Mouse (Mus musculus) testis, postnatal 10 days (tissue): ENCODE measurements around the gene Ndufv3.

Experiments used
- DNase-seq: peaks from one replicate; pipeline ENCODE4 v3.0.0; 2021; ENCODE audit warnings: low spot score

Ndufv3 gene

DNA sequence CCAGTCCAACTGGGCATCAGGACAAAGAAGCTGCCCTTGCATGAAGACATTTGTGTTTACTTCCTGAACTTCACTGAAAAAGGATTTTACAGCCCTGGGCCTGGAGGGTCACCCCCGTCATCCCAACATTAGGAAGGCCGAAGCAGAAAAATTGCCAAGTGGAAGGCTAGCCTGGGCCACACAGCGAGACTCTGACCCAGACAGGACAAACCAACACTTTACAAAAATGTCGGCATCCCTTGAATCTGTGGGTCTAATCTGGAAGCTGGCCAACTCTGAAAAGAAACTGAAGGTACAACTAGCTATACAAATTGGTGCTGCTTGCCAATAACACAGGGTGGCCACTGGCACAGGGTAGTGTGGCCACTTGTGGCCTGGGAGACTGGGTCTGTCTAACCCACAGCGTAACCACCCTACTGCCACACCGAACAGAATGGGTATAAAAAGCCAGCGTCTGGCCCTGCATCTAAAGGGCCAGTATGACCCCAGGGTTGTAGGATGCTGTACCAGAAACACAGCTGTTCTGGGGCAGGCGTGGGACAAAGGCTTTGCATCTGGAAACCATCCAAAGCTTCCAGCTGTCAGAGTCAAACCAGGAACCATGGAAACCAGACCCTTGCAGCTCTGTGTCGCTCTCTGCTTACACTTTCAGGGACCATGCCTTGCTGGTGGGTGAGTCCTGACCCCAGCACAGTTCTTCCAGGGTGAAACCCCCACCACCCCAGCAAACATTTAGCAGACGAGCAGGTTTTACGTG is 37.4 kb downstream of the Ndufv3 start:
- DNase-seq, result peak; percentile 49

DNA sequence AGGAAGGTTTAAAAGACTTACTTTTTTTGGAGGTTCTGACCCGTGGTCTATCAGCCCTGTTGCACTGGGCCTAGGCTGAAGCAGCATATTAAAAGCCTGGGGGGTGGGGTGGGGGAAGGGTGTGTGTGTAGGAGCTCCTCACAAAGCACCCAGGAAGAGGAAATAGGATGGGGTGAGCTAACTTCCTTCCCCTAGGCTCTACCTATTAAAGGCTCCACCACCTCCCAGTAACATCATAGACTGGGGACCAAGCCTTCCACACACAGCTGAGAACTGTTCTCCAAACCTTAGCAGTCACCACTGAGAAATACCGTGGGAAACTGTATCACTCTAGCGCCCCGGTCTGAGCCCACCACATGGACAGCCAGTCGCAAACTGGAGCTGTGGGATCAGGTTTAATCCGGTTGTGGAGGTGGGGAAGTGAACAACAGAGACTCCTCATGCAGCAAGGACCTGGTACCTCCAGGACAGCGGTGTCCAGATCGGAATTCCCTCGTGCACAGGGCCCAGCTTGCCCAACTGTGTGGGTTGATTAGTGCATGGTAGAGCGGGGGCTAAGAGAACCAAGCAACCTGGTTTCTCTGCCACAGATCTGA is 38.1 kb downstream of the Ndufv3 start:
- no peak for DNase-seq

DNA sequence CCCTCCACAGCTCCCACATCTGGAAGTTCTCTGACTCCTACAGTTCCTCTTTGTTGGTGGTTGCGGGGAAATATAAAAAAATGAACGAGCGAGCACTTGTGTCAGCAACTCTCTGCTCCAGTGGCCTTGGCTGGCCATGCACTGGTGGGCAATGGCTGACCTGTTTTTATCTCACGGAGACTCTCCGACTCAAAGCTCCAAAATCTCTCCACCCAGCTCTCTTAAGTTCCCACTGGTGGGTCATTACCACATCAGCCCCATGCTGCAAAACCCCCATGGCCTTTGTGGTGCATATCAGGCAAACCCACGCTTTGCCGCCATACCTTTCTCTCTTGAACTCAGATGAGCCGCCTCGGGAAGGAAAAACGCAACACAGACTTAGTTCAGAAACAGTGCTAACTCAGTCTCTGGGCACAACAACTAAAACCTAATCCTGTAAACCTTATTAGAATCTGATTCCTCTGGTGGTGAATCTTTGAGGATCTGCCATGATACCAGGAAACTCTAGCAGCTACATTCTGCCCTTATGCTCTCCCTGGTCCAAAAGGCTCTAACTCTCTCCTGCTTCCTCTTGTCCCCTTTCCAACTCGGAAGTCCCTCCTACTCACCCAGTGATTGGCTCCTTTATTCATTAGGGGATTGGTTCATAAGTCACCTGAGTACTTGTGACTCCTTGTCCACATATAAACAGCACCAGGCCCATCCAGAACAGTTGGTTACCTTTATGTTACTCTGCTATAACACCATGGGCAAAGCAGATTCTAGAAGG is 39.3 kb downstream of the Ndufv3 start:
- no peak for DNase-seq

DNA sequence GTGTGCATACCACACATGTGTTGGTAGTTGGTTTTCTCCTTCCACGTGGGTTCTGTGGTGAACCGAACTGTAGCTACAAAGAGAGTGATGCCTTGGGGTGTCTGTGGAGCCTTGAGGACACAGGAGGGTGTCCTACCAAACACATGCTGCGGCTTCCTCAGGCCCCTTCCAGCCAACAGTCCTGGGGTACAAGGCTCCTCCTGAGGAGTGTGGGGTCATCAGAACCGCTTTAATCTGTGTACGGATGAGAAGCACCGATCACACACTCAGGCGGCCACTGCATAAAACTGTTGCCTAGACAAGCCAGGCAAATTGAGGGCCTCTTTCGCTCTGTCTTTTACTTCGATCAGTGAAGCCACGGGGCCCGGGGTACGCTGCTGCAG is 43.7 kb downstream of the Ndufv3 start:
- DNase-seq, result peak; percentile 55

DNA sequence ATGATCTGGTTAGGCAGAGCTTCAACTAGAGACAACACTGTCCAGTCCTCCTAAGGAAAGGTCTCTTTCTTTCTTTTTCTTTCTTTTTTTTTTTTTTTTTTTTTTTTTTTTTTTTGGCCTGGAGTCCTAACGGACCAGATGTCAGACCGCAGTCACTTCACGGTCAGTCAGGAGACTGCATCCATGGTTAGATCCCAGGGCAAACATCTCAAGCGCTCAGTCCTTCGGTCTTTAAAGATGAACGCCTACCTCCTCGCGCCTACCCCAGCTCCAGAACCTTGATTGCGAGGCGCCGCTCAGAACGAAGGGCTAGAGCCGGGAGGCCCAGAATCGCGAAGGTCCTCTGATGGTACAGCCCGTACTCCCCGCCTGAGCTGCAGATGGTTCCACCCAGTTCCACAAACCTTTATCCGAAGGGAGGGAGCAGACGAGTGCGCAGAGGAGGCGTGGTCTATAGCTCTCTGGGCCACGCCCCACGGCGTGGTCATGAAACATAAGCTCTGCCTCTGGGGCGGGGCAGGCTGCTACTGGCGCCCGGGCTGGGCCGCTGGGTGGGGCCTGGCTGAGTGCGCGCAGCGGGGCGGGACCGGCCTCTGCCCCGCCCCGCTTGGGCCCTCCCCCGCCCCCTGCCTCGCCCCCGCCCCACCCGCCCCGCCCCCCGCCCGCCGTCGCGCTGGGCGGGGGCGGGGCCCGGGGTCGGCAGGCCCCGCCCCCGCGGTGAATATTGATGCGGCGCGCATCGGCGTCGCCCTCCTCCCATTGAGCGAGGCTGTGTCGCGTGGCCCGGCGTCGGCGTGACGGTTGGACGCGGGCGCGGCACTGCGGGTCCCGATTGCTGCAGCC is 44.3 kb downstream of the Ndufv3 start, which contains the start of gene Pknox1:
Gene Pknox1, plus strand, starts transcription at position 720 of the 843 bp plus-strand sequence.
- peak; percentile 98 for DNase-seq

DNA sequence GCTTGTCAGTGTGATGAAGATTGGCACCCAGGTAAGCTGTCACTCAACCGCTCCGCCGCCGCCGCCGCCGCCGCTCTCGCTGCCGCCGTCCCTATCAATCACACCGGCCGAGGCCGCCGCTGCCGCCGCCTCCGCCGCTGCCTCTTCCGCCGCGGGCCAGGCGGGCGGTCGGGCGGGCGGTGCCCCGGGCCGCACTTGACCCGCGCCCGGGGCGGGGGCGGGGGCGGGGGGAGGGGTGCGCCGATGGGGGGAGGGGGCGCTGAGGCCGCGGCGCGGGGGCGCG is 44.9 kb downstream of the Ndufv3 start:
- no peak for DNase-seq

DNA sequence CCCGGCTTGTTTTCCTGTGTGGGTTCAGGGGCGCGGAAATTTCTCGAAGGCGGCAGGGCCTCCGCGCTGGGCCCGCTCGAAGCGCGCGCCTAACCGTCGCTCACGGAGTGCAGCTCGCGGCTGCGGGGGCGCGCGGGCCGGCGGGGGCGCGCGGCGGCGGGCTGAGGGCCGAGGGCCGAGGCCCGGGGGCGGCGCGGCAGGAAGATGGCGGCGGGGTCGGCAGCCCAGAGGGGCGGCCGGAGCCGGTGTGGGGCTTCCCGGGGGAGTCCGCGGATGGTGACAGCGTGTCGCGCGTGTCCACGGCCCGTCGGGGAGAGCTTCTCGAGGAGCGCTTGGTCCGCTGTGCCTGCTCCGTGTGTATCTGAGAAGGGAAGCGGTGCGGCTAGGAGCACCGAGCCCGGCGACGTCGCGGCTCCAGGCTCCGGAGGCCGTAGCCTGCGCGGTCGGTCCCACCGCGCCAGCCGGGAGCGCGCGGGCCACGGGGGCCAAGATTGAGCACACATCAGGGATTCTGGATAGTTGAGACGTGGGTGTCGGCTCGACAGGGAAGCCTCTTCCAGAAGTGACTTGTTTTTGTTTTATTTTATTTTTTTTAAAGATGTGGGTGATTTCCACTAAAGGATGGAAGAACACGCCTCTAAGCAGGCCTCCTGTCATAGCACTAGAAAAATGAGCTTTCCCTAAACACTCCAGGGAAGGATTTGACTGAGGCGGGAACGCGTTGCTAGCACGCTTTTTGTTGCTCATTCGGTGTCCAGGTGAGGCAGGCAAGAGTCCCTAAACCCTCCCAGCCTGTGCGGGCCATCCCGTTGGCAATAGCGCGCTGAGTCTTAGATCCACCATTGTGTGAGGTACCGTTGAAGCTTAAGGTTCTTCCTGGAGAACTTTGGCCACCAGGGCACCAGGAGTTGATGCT is 45.5 kb downstream of the Ndufv3 start:
- DNase-seq, result peak; percentile 81

DNA sequence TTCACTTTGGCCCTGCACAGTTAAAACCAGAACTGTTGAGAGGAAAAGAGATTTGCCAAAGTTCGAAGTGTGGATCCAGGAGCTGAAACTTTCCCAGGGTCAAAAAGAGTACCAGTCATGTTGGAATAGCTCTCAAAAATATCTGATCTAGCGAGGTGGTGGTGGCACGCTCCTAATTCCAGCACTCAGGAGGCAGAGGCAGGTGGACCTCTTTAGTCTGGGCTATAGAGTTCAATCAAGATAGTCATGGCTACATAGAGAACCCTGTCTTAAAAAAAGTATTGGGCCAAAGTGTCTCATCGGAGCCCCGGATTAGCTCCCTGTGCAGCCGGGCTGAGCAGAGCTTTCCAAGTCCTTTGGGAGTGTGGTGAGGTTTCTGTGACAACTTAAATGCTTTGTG is 46.4 kb downstream of the Ndufv3 start:
- DNase-seq, result no peak

DNA sequence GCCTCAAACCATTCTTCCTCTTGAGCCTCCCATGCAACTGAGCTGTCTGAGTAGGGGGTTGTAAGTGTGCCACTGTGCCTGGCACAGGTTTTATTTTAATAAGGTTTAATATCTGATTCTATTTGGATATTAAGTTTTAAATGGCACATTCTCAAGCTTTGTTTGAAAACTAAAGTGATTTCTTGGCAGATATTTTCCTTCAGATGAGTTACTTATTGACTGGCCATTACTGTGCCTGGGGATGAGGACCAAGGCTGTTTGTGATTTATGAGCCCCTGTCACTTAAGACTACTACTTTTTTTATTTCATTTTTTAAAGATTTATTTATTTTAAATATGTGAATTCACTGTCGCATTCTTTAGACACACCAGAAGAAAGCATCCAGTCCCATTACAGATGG is 49.8 kb downstream of the Ndufv3 start:
- no peak for DNase-seq

DNA sequence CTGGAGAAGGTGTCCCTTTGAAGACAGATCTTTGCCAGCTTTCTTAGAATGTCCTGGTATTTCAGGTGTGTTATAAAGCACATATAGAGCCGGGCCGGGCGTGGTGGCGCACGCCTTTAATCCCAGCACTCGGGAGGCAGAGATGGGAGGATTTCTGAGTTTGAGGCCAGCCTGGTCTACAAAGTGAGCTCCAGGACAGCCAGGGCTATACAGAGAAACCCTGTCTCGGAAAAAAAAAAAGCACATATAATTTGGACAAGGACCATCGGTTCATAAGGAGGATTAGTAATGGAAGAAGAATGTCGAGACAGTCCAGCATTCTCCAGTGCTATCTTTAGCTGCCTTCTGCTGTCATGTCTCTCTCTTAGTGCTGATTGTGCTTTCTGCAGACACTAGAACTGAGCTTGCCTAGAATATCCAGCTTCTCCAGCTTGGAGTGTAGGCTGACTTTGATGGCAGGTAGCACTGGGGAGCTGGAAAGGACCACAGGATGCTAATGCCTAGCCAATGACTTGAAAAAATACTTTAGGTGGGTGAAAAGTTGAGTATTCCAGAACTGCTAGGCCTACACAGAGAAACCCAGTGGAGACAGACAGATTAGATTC is 50.5 kb downstream of the Ndufv3 start:
- peak; percentile 79 for DNase-seq

DNA sequence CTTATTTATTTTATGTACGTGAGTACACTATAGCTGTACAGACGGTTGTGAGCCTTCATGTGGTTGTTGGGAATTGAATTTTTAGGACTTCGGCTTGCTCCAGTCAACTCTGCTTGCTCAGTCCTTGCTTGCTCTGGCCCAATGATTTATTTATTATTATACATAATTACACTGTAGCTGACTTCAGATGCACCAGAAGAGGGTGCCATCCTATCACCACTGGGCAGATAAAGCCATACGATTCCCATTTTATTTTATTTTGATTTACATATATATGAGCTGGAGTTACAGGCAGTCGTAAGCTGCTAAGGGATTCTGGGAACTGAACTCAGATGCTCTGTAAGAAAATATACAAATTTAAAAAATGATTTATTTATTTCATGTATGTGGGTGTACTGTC is 51.8 kb downstream of the Ndufv3 start:
- DNase-seq, result no peak

DNA sequence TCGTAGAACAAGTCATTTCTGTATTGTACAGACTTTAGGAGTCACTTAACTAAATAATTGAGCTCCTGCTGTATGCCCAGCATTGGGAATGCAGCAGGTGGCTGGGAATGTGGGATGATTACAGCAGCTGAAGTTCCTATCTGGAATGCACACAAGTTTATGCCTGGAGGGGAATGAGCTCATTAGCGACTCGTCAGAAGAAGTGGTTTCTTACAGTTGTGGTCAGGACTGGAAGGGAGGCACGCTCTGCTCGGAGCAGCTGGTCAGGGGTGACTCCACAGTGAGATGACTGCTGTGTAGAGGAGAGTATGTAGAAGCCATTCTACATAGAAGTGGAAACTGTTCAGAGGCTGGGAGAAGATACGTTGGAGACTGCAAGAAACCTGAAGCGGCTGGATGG is 54.7 kb downstream of the Ndufv3 start:
- no peak for DNase-seq

DNA sequence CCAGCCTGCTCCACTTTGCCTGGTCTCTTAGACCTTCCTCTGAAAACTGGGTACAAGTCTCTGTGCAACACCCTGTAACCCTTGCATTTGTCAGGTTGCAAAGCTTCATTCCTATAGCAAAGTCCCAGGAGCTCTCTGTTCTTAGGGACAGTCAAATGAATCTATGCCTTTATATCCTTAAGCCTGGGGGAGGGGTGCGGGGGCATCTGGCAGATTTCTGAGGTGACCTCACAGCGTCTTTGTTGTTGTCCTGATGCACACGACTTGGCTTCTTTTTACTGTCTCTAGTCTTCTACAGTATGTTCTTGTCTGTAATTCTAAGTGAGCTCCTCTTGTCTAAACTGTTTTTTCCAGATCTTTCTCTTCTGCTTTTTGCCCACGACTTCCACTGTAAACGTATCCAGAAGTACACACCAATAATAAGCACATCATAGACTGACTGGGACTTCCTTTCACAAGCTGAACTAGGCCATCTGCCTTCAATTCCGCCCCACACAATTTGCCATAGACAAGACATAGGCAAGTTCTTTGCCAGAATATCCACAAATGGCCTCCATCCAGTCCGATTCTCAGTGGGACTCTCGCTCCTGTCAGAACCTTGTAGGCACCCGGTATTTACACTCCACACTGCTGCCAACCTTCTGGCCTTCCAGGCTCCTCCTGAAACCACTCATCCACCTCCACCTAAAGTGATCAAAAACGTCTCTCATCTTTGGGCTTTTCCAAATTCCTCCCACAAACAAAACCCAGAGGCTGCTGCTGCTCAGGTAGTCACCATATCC is 56.7 kb downstream of the Ndufv3 start:
- DNase-seq, result no peak

DNA sequence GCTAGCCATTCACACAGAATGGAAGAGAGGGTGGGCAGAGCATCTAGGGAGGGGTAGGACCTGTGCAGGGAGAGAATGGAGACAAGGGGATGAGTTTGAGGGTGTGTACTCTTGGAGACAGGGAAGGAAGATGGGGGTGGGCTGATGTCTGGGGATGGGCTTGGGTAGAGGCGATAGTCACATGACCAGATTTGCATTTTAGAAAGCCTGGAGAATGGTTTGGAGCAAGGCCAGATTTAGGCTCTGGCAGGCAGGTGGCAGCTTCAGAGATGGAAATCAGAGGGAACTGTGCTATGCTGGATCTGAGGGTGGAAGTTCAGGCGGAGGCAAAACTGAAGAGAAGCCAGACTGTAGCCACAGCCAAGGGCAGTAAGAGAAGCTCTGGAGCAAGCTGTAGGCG is 60.4 kb downstream of the Ndufv3 start:
- no peak for DNase-seq
